Mouse (Mus musculus) CH12.LX (cell line): ENCODE measurements around the gene Hnrnpa2b1. TPM values are rescaled to one million over a fixed set of nuclear protein-coding genes. Genes with fewer than 3 reads are reported as not detected.

ENCODE experiments used
- DNase-seq: peaks from one replicate; pipeline ENCODE4 v3.0.0-alpha.2; 2013; ENCODE audit errors: extremely low read depth
- H3K27ac ChIP-seq: 2 replicates; pipeline ENCODE4 v1.5.1; 2012; ENCODE audit warnings: low read depth, mild to moderate bottlenecking, control low read depth, moderate library complexity; ENCODE audit not compliant: insufficient read depth
- H3K27me3 ChIP-seq: replicated peaks from 2 replicates; pipeline ENCODE3; 2012; ENCODE audit warnings: inconsistent platforms
- H3K36me3 ChIP-seq, 2 experiments: replicated peaks in 1 of 2; 2 replicates each; pipeline versions ENCODE3 to v1.6.1; 2012; ENCODE audit warnings: inconsistent platforms in 1 of 2, low read length in 1 of 2, mild to moderate bottlenecking in 1 of 2, mixed read lengths in 1 of 2, moderate library complexity in 1 of 2; ENCODE audit not compliant: control insufficient read depth in 1 of 2, insufficient read depth in 1 of 2
- H3K4me1 ChIP-seq, 2 experiments: 2 replicates each; pipeline ENCODE4 v1.6.1; 2012; ENCODE audit warnings: inconsistent platforms in 1 of 2, moderate library complexity in 1 of 2; ENCODE audit not compliant: insufficient read depth in 2 of 2, control insufficient read depth in 1 of 2
- H3K4me2 ChIP-seq: 2 replicates; pipeline ENCODE4 v1.6.1; 2012; ENCODE audit warnings: low read depth, mild to moderate bottlenecking, control low read depth; ENCODE audit not compliant: poor library complexity, insufficient read depth, severe bottlenecking
- H3K4me3 ChIP-seq, 3 experiments: fragments of 150-350 bp in 1 of 3; sonication (generic) in 1 of 3; replicated peaks in 1 of 3; 2 replicates each; pipeline versions ENCODE3 to v1.5.1; 2011 to 2012; ENCODE audit warnings: low read depth in 2 of 3, low read length in 2 of 3, mild to moderate bottlenecking in 2 of 3, moderate library complexity in 2 of 3, control low read depth in 1 of 3, improper control_type of control experiment in 1 of 3, inconsistent platforms in 1 of 3, mixed read lengths in 1 of 3; ENCODE audit not compliant: poor library complexity in 1 of 3
- H3K79me2 ChIP-seq: replicated peaks from 2 replicates; pipeline ENCODE4 v1.6.1; 2012; ENCODE audit warnings: mild to moderate bottlenecking, moderate library complexity; ENCODE audit not compliant: control insufficient read depth, poor library complexity, insufficient read depth, severe bottlenecking; ENCODE audit errors: extremely low read depth
- H3K9ac ChIP-seq: 2 replicates; pipeline ENCODE4 v1.6.1; 2012; ENCODE audit warnings: low read depth, mild to moderate bottlenecking, control low read depth, moderate library complexity; ENCODE audit not compliant: insufficient read depth
- H3K9me3 ChIP-seq: replicated peaks from 2 replicates; pipeline ENCODE3; 2012; ENCODE audit warnings: low read length, inconsistent platforms, mixed read lengths
- CHD1 ChIP-seq: IDR thresholded peaks from 2 replicates; pipeline ENCODE4 v1.6.1; 2012; ENCODE audit warnings: low read depth, low read length, improper control_type of control experiment, inconsistent platforms
- CTCF ChIP-seq, 2 experiments: IDR thresholded peaks in 1 of 2; conservative IDR thresholded peaks in 1 of 2; 2 replicates each; pipeline ENCODE4 v1.5.1; 2011 to 2012; ENCODE audit warnings: low read depth in 2 of 2, low read length in 2 of 2, improper control_type of control experiment in 1 of 2, inconsistent platforms in 1 of 2, mild to moderate bottlenecking in 1 of 2, moderate library complexity in 1 of 2
- EP300 ChIP-seq: IDR thresholded peaks from 2 replicates; pipeline ENCODE4 v1.6.1; 2011; ENCODE audit warnings: low read length, improper control_type of control experiment
- JUN ChIP-seq: IDR thresholded peaks from 2 replicates; pipeline ENCODE4 v1.6.1; 2011; ENCODE audit warnings: low read depth, mild to moderate bottlenecking, low read length, improper control_type of control experiment, moderate library complexity; ENCODE audit not compliant: insufficient read depth
- MAZ ChIP-seq: IDR thresholded peaks from 2 replicates; pipeline ENCODE4 v1.6.1; 2012; ENCODE audit warnings: low read depth, mild to moderate bottlenecking, inconsistent platforms, low read length, improper control_type of control experiment, moderate library complexity
- MEF2A ChIP-seq: IDR thresholded peaks from 2 replicates; pipeline ENCODE4 v1.6.1; 2014; ENCODE audit warnings: low read depth, mild to moderate bottlenecking, inconsistent platforms, low read length, improper control_type of control experiment, borderline replicate concordance
- MXI1 ChIP-seq: IDR thresholded peaks from 2 replicates; pipeline ENCODE4 v1.6.1; 2011; ENCODE audit warnings: mild to moderate bottlenecking, low read depth, low read length, improper control_type of control experiment
- NELFE ChIP-seq: IDR thresholded peaks from 2 replicates; pipeline ENCODE4 v1.6.1; 2011; ENCODE audit warnings: low read depth, low read length, improper control_type of control experiment
- RAD21 ChIP-seq: IDR thresholded peaks from 2 replicates; pipeline ENCODE4 v1.6.1; 2011; ENCODE audit warnings: low read depth, mild to moderate bottlenecking, low read length, improper control_type of control experiment, moderate library complexity
- SIN3A ChIP-seq: IDR thresholded peaks from 2 replicates; pipeline ENCODE4 v1.6.1; 2012; ENCODE audit warnings: low read length, improper control_type of control experiment, inconsistent platforms
- SMC3 ChIP-seq: IDR thresholded peaks from 2 replicates; pipeline ENCODE4 v1.6.1; 2011; ENCODE audit warnings: low read depth, low read length, improper control_type of control experiment
- TBP ChIP-seq: conservative IDR thresholded peaks from 2 replicates; pipeline ENCODE4 v1.6.1; 2011; ENCODE audit warnings: low read depth, low read length, improper control_type of control experiment
- TCF12 ChIP-seq: IDR thresholded peaks from 2 replicates; pipeline ENCODE4 v1.6.1; 2014; ENCODE audit warnings: low read depth, mild to moderate bottlenecking, inconsistent platforms, low read length, improper control_type of control experiment
- USF2 ChIP-seq: conservative IDR thresholded peaks from 2 replicates; pipeline ENCODE4 v1.6.1; 2011; ENCODE audit warnings: low read depth, low read length, improper control_type of control experiment
- ZKSCAN1 ChIP-seq: IDR thresholded peaks from 2 replicates; pipeline ENCODE4 v1.6.1; 2012; ENCODE audit warnings: low read depth, inconsistent platforms, low read length, improper control_type of control experiment, borderline replicate concordance
- dilution Hi-C: fragments of 300-500 bp; cut with MboI; formaldehyde crosslinking; loops from 2 replicates; pipeline ENCODE4 v1.14.3; 2020; ENCODE audit warnings: low sequenced_read_pairs; ENCODE audit not compliant: extremely low pct_unique_long_range_greater_than_20kb, extremely low pct_ligation_motif_present
- in situ Hi-C: fragments of 300-500 bp; cut with MboI; formaldehyde crosslinking; loops from 3 replicates; pipeline ENCODE4 v1.14.3; 2019; ENCODE audit warnings: low sequenced_read_pairs, low pct_ligation_motif_present, low pct_unique_long_range_greater_than_20kb, mixed read lengths
- polyA plus RNA-seq: library from polyadenylated mRNA; unstranded; fragments of >175 nt; gene quantifications from 2 replicates; pipeline ENCODE4 v1.2.1, GENCODE M21; 2012; ENCODE audit warnings: low read depth; ENCODE audit not compliant: insufficient read length
- total RNA-seq, 2 experiments: library from RNA; depleted of rRNA; stranded (reverse); fragments of 300-350 nt in 1 of 2; fragments of >200 nt in 1 of 2; gene quantifications; 2 replicates each; pipeline ENCODE4 v1.2.3; 2012 to 2014

The Hnrnpa2b1 gene
- total and polyA plus RNA-seq, 3 experiments = 500 to 1,854 (median 710) TPM

DNA sequence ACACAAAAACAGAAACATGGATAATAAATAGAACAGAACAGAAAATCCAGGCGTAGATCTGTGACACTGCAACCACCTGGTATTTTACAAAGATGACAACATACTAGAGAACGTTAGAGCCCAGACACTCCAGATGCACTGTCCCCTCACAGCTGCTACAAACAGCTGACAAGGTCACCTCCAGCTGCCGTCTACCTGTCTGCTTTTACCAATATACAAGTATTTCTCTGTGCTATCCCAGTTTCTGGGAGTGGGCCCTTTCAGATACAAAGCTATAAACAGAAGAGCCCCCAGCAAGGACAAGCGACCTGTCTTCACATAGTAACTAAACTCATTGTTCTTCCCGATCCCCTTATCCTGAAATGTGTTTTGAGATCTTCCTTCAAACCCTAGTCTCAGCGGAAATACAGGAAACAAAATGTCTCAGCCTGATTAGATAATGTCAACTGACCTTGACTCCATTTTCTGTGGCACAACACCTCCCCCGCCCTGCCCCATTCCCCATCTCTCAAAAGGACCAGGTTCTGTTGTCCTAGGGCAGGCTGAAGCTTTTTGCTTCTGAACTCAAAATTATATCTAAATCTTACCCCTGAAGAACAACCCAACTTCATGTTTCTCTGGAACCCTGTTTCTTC lies 16.5 kb upstream of the Hnrnpa2b1 start:
- Histone ChIP-seq H3K27ac (no peak overlapping the region), H3K36me3 (peaks cover 12 to 19% of the 10 kb centered on the region in 2 experiments), H3K27me3 (no peaks in the 10 kb centered on the region), H3K4me1 (no peaks in the 10 kb centered on the region), H3K9me3 (peaks cover 4% of the 10 kb centered on the region), H3K79me2 (no peaks in the 10 kb centered on the region), H3K9ac (no peak overlapping the region), H3K4me3 (no peak overlapping the region), H3K4me2 (no peak overlapping the region)
- TF ChIP-seq SMC3 (no peak), MAZ (no peak), SIN3A (no peak), TCF12 (no peak), ZKSCAN1 (no peak), USF2 (no peak), MXI1 (no peak), NELFE (no peak), CHD1 (no peak)
- in situ Hi-C loops = no loop called here
- dilution Hi-C loops = no loop called here
- no peak for DNase-seq

DNA sequence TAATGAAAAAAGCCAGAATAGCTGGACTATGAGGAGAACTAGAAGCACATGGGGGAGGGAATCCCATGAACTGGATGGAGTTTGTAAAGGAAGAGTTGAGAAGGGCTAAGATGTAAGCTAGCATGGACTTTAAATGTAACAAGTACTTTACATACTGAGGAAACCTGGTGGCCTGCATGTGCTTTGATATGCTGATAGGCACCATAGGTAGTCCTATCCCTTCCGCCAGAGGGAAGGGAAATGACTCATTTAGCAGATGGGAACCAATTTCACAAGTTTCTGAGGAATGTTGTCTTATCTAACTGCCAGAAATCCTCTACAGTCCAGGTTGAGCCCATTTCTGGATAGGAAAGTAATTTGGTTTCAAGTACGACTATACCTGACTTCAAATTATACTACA lies 16.0 kb upstream of the Hnrnpa2b1 start:
- no peak for TF ChIP-seq CTCF (conservative IDR thresholded peaks at IDR 0.05 in 1 of 2, IDR thresholded peaks at IDR 0.05 in 1 of 2; ENCODE audit: low read depth in 2 of 2, low read length in 2 of 2)
- no peak for TF ChIP-seq MAZ
- TF ChIP-seq MEF2A = no peak
- no peak for TF ChIP-seq TBP
- TF ChIP-seq TCF12 = no peak
- TF ChIP-seq RAD21 = no peak
- TF ChIP-seq EP300 = no peak
- TF ChIP-seq JUN = no peak
- TF ChIP-seq, all 38 proteins: peak for 0
- H3K9ac ChIP-seq = no peak overlapping the region
- H3K4me1 ChIP-seq = no peaks in the 10 kb centered on the region
- no peak overlapping the region for H3K4me2 ChIP-seq
- in situ Hi-C loops (no loop called here), dilution Hi-C loops (no loop called here)
- H3K9me3 ChIP-seq = peaks cover 4% of the 10 kb centered on the region
- H3K27ac ChIP-seq = no peak overlapping the region
- H3K4me3 ChIP-seq = no peak overlapping the region
- peaks cover 4% of the 10 kb centered on the region; the same call in 1 of the 2 replicates for H3K79me2 ChIP-seq
- no peaks in the 10 kb centered on the region for H3K27me3 ChIP-seq
- no peak for DNase-seq
- peaks cover 15 to 24% of the 10 kb centered on the region in 2 experiments for H3K36me3 ChIP-seq
